Mouse (Mus musculus) spleen, postnatal 10 days (tissue): ENCODE results near the gene Nr3c2.

ENCODE experiments used
- DNase-seq, 2 experiments: peaks; one replicate each; pipeline ENCODE4 v3.0.0; 2021 to 2022; ENCODE audit warnings: low spot score in 2 of 2

Gene Nr3c2

GRCm38 (mm10) chr8:77250094-77250493, 350.9 kb downstream of the Nr3c2 start:
- no peak for DNase-seq

- no peak for DNase-seq
Measured at GRCm38 (mm10) chr8:77251134-77251533, 351.9 kb downstream of the Nr3c2 start.

GRCm38 (mm10) chr8:77254466-77254865, 355.2 kb downstream of the Nr3c2 start:
- no peak for DNase-seq

- no peak for DNase-seq
Measured at GRCm38 (mm10) chr8:77256450-77257084, 357.3 kb downstream of the Nr3c2 start.

- DNase-seq, result no peak
Measured at GRCm38 (mm10) chr8:77257085-77257451, 357.8 kb downstream of the Nr3c2 start.

GRCm38 (mm10) chr8:77261215-77261614, 362.0 kb downstream of the Nr3c2 start:
- no peak for DNase-seq

GRCm38 (mm10) chr8:77262216-77263009, 363.2 kb downstream of the Nr3c2 start:
- no peak for DNase-seq

GRCm38 (mm10) chr8:77267941-77268405, 368.7 kb downstream of the Nr3c2 start:
- DNase-seq, result no peak

GRCm38 (mm10) chr8:77272136-77272535, 372.9 kb downstream of the Nr3c2 start:
- DNase-seq, result no peak

GRCm38 (mm10) chr8:77275571-77275970, 376.3 kb downstream of the Nr3c2 start:
- no peak for DNase-seq

GRCm38 (mm10) chr8:77276827-77277226, 377.6 kb downstream of the Nr3c2 start:
- no peak for DNase-seq

GRCm38 (mm10) chr8:77278246-77278645, 379.0 kb downstream of the Nr3c2 start:
- no peak for DNase-seq

- no peak for DNase-seq
Measured at GRCm38 (mm10) chr8:77279977-77280376, 380.7 kb downstream of the Nr3c2 start.

- no peak for DNase-seq
Measured at GRCm38 (mm10) chr8:77282605-77283236, 383.5 kb downstream of the Nr3c2 start.

GRCm38 (mm10) chr8:77284473-77284872, 385.2 kb downstream of the Nr3c2 start:
- no peak for DNase-seq

- no peak for DNase-seq
Measured at GRCm38 (mm10) chr8:77288065-77288464, 388.8 kb downstream of the Nr3c2 start.

- no peak for DNase-seq
Measured at GRCm38 (mm10) chr8:77288492-77288891, 389.2 kb downstream of the Nr3c2 start.

GRCm38 (mm10) chr8:77292120-77292519, 392.9 kb downstream of the Nr3c2 start:
- DNase-seq, result no peak

- no peak for DNase-seq
Measured at GRCm38 (mm10) chr8:77292649-77293048, 393.4 kb downstream of the Nr3c2 start.

- DNase-seq, result no peak
Measured at GRCm38 (mm10) chr8:77294599-77294998, 395.4 kb downstream of the Nr3c2 start.
